31 mouse cellular contexts compared by ENCODE assay signal in genomic region chr12:59019891-59020290, GRCm38 (mm10).
"Had no signal": no experiment of that assay in that cellular context is flagged by ENCODE, and none has a peak within 500 bp of the region (broad histone marks: within the 10 kb centered on the region; RNA-seq: fewer than 3 reads in every experiment).

No protein-coding gene starts in this region.

- H3K9me3 ChIP-seq: limb, embryonic 10.5 days; limb, embryonic 12.5 days; limb, embryonic 13.5 days; limb, embryonic 15.5 days; liver, embryonic 12.5 days; liver, embryonic 13.5 days; liver, embryonic 15.5 days; lung, embryonic 15.5 days; megakaryocyte, embryonic 14.5 days; midbrain, embryonic 12.5 days; midbrain, embryonic 13.5 days; midbrain, embryonic 15.5 days; neural tube, embryonic 12.5 days had no signal

- H3K4me3 ChIP-seq: left cerebral cortex, adult 2 months; limb, embryonic 10.5 days; limb, embryonic 12.5 days; limb, embryonic 13.5 days; limb, embryonic 15.5 days; liver, embryonic 12.5 days; liver, embryonic 13.5 days; liver, embryonic 15.5 days; lung, embryonic 15.5 days; midbrain, embryonic 12.5 days; midbrain, embryonic 13.5 days; midbrain, embryonic 15.5 days; myocyte; neural tube, embryonic 12.5 days had no signal

- H3K27ac ChIP-seq: left cerebral cortex, adult 2 months; limb, embryonic 10.5 days; limb, embryonic 12.5 days; limb, embryonic 13.5 days; limb, embryonic 15.5 days; liver, embryonic 12.5 days; liver, embryonic 13.5 days; liver, embryonic 14.5 days; liver, embryonic 15.5 days; lung, embryonic 15.5 days; macrophage; midbrain, embryonic 12.5 days; midbrain, embryonic 13.5 days; midbrain, embryonic 15.5 days; neural tube, embryonic 12.5 days had no signal

- DNase-seq: left cerebral cortex, postnatal 4 days; liver; liver, embryonic 13.5 days; liver, postnatal 0 days; lung, adult 18-20 months; lung, adult 2 months; lung, embryonic 14.5 days; lung, postnatal 10 days; lung, postnatal 14 days; lung, postnatal 36 days; lung, postnatal 4 days; midbrain, embryonic 14.5 days had no signal

- H3K27me3 ChIP-seq: limb, embryonic 12.5 days; limb, embryonic 13.5 days; limb, embryonic 15.5 days; liver, embryonic 12.5 days; liver, embryonic 13.5 days; liver, embryonic 15.5 days; lung, embryonic 15.5 days; megakaryocyte, embryonic 14.5 days; midbrain, embryonic 12.5 days; midbrain, embryonic 13.5 days; midbrain, embryonic 15.5 days; neural tube, embryonic 12.5 days had no signal

- H3K4me1 ChIP-seq: limb, embryonic 10.5 days; limb, embryonic 12.5 days; limb, embryonic 13.5 days; limb, embryonic 15.5 days; lung, embryonic 15.5 days; midbrain, embryonic 12.5 days; midbrain, embryonic 13.5 days; midbrain, embryonic 15.5 days; neural tube, embryonic 12.5 days had no signal

- H3K4me2 ChIP-seq: limb, embryonic 12.5 days; limb, embryonic 13.5 days; limb, embryonic 15.5 days; liver, embryonic 11.5 days; liver, embryonic 12.5 days; liver, embryonic 13.5 days; liver, embryonic 15.5 days; lung, embryonic 14.5 days; lung, embryonic 15.5 days; midbrain, embryonic 12.5 days; midbrain, embryonic 13.5 days; midbrain, embryonic 15.5 days; neural tube, embryonic 12.5 days had no signal

- ATAC-seq: liver, embryonic 12.5 days; liver, postnatal 0 days; lung, postnatal 0 days; midbrain, embryonic 13.5 days; midbrain, embryonic 15.5 days; midbrain, embryonic 16.5 days had no signal

- H3K9ac ChIP-seq: limb, embryonic 12.5 days; limb, embryonic 13.5 days; limb, embryonic 15.5 days; liver, embryonic 12.5 days; liver, embryonic 13.5 days; liver, embryonic 14.5 days; liver, embryonic 15.5 days; liver, postnatal 0 days; lung, embryonic 14.5 days; lung, embryonic 15.5 days; midbrain, embryonic 12.5 days; midbrain, embryonic 13.5 days; midbrain, embryonic 15.5 days; neural tube, embryonic 12.5 days had no signal
